Mouse (Mus musculus) right cerebral cortex, adult 2 months (tissue): ENCODE data around the gene Psmg3.

Experiments used
- DNase-seq, 2 experiments: peaks; one replicate each; pipeline ENCODE4 v3.0.0; 2021 to 2022; ENCODE audit warnings: low spot score in 2 of 2

The Psmg3 gene

GRCm38 (mm10) chr5:139815964-139816363 is 10.7 kb downstream of the Psmg3 start:
- no peak for DNase-seq

- DNase-seq = no peak
Observed at GRCm38 (mm10) chr5:139813963-139814381, 12.7 kb downstream of the Psmg3 start.

- DNase-seq = no peak
Observed at GRCm38 (mm10) chr5:139813126-139813490, 13.6 kb downstream of the Psmg3 start.

GRCm38 (mm10) chr5:139812398-139813125 is 14.1 kb downstream of the Psmg3 start:
- no peak for DNase-seq

GRCm38 (mm10) chr5:139811677-139812397 is 14.8 kb downstream of the Psmg3 start:
- no peak for DNase-seq

GRCm38 (mm10) chr5:139809397-139809796 is 17.3 kb downstream of the Psmg3 start:
- DNase-seq = no peak

GRCm38 (mm10) chr5:139805924-139806323 is 20.8 kb downstream of the Psmg3 start:
- DNase-seq = no peak

GRCm38 (mm10) chr5:139804573-139805111 is 22.0 kb downstream of the Psmg3 start:
- no peak for DNase-seq

- DNase-seq = no peak
Observed at GRCm38 (mm10) chr5:139804107-139804551, 22.6 kb downstream of the Psmg3 start.

- DNase-seq = no peak
Observed at GRCm38 (mm10) chr5:139803601-139804102, 23.0 kb downstream of the Psmg3 start.

- no peak for DNase-seq
Observed at GRCm38 (mm10) chr5:139803165-139803564, 23.5 kb downstream of the Psmg3 start.

GRCm38 (mm10) chr5:139801880-139802279 is 24.8 kb downstream of the Psmg3 start:
- no peak for DNase-seq

GRCm38 (mm10) chr5:139801231-139801630 is 25.5 kb downstream of the Psmg3 start:
- no peak for DNase-seq

GRCm38 (mm10) chr5:139799801-139800590 is 26.7 kb downstream of the Psmg3 start:
- DNase-seq = no peak

GRCm38 (mm10) chr5:139799041-139799440 is 27.6 kb downstream of the Psmg3 start:
- no peak for DNase-seq

GRCm38 (mm10) chr5:139798168-139798900 is 28.4 kb downstream of the Psmg3 start:
- DNase-seq = no peak

GRCm38 (mm10) chr5:139797473-139798167 is 29.1 kb downstream of the Psmg3 start:
- peak; percentile 82 to 83 for DNase-seq

GRCm38 (mm10) chr5:139796900-139797299 is 29.8 kb downstream of the Psmg3 start:
- peak; percentile 70 to 80 for DNase-seq

GRCm38 (mm10) chr5:139796001-139796620 is 30.6 kb downstream of the Psmg3 start:
- no peak for DNase-seq

GRCm38 (mm10) chr5:139794938-139795337 is 31.7 kb downstream of the Psmg3 start:
- no peak for DNase-seq
